Mouse (Mus musculus) liver, adult 2 months (tissue): Measurements from ENCODE around the gene Gm21897. TPM values are rescaled to one million over a fixed set of nuclear protein-coding genes. Genes with fewer than 3 reads are reported as not detected.

ENCODE experiments used
- DNase-seq: peaks from one replicate; pipeline ENCODE4 v3.0.0-alpha.2; 2011; ENCODE audit warnings: low read depth, low spot score; ENCODE audit errors: extremely low read depth
- H3K27ac ChIP-seq: fragments of 200-500 bp; replicated peaks from 2 replicates; pipeline ENCODE4 v1.5.1; 2012; ENCODE audit warnings: low read depth, mild to moderate bottlenecking, control low read depth, inconsistent platforms, low read length; ENCODE audit not compliant: insufficient read depth
- H3K27me3 ChIP-seq: fragments of 200-500 bp; 2 replicates; pipeline ENCODE4 v1.6.1; 2012; ENCODE audit warnings: mild to moderate bottlenecking, moderate library complexity, low read length, inconsistent platforms; ENCODE audit not compliant: control insufficient read depth, insufficient read depth
- H3K36me3 ChIP-seq: fragments of 200-500 bp; 2 replicates; pipeline ENCODE4 v1.6.1; 2012; ENCODE audit warnings: low read length, inconsistent platforms; ENCODE audit not compliant: control insufficient read depth, insufficient read depth
- H3K4me1 ChIP-seq: fragments of 200-500 bp; 2 replicates; pipeline ENCODE4 v1.6.1; 2011; ENCODE audit warnings: low read length; ENCODE audit not compliant: control insufficient read depth, insufficient read depth
- H3K4me3 ChIP-seq: fragments of 200-500 bp; 2 replicates; pipeline ENCODE4 v1.5.1; 2011; ENCODE audit warnings: low read depth, mild to moderate bottlenecking, control low read depth, low read length, moderate library complexity; ENCODE audit not compliant: insufficient read depth
- H3K79me2 ChIP-seq: fragments of 200-500 bp; 2 replicates; pipeline ENCODE4 v1.6.1; 2012; ENCODE audit warnings: inconsistent platforms, mild to moderate bottlenecking, low read length, moderate library complexity; ENCODE audit not compliant: control insufficient read depth, insufficient read depth
- H3K9ac ChIP-seq: fragments of 200-500 bp; 2 replicates; pipeline ENCODE4 v1.6.1; 2012; ENCODE audit warnings: low read depth, mild to moderate bottlenecking, control low read depth, inconsistent platforms, low read length
- CTCF ChIP-seq: fragments of 200-500 bp; IDR thresholded peaks from 2 replicates; pipeline ENCODE4 v1.5.1; 2011; ENCODE audit warnings: low read depth, low read length, control low read depth
- POLR2A ChIP-seq: fragments of 200-500 bp; IDR thresholded peaks from 2 replicates; pipeline ENCODE4 v1.6.1; 2011; ENCODE audit warnings: low read length, control low read depth; ENCODE audit not compliant: insufficient read depth; ENCODE audit errors: extremely low read depth
- WGBS: fragments of 180-500 bp; shearing (Covaris S2); methylation state at CpG from one replicate; pipeline ENCODE4 v1.1.7; 2018; 5-methylcytosine and 5-hydroxymethylcytosine counted together
- polyA plus RNA-seq: library from polyadenylated mRNA; depleted of rRNA; stranded (reverse); fragments of >200 nt; gene quantifications from 2 replicates; pipeline ENCODE4 v1.2.3, GENCODE M21; 2012
- total RNA-seq: library from RNA; depleted of rRNA; stranded (reverse); fragments of >200 nt; gene quantifications from 2 replicates; pipeline ENCODE4 v1.2.3, GENCODE M21; 2014

Gm21897 gene
- total and polyA plus RNA-seq, 2 experiments: 0.09 TPM; not detected in 1

DNA sequence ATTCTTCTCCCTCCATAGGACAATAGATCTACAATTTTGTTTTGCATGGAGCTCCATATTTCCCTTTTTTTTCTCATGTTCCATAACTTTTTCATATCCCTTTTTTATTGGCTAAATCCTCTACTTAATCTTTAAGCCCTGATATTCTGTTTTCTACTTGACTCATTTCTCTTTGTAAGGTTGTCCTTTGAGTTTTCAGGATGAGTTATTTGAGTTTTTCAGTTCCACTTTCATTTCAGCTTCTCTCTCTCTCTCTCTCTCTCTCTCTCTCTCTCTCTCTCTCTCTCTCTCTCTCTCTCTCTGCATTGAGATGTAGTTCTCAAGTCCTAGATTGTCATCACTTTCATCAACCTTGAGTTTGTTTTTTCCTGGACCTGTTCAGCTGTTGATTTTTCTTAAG lies 17.3 kb downstream of the Gm21897 start:
- no peak overlapping the region for H3K4me3 ChIP-seq
- no peak overlapping the region for H3K9ac ChIP-seq
- H3K36me3 ChIP-seq: no peaks in the 10 kb centered on the region
- H3K27me3 ChIP-seq: no peaks in the 10 kb centered on the region
- H3K4me1 ChIP-seq: no peaks in the 10 kb centered on the region
- TF ChIP-seq POLR2A: no peak
- no peak for TF ChIP-seq CTCF
- H3K27ac ChIP-seq: no peak overlapping the region
- H3K79me2 ChIP-seq: no peaks in the 10 kb centered on the region
- no peak for DNase-seq

DNA sequence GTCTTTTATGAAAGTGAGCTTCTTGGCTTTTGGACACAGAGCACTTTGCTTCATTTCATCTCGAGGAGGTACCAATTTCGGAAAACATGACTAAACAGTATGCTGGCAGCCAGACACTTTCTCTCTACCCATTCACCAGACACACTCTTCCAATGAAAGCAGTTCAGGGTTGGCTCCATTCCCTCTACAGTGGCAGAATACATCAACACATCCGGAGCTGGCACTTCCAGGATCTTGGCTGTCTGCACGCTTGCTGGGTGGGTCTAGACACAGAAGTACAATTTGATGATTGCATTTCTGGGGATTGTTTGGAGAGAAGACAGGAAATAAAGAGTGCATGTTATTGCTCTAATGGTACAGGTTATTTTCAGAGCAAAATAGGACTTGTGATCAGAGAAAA lies 21.8 kb downstream of the Gm21897 start:
- 83% methylated on average over 4 of the region's 4 CpGs for WGBS

DNA sequence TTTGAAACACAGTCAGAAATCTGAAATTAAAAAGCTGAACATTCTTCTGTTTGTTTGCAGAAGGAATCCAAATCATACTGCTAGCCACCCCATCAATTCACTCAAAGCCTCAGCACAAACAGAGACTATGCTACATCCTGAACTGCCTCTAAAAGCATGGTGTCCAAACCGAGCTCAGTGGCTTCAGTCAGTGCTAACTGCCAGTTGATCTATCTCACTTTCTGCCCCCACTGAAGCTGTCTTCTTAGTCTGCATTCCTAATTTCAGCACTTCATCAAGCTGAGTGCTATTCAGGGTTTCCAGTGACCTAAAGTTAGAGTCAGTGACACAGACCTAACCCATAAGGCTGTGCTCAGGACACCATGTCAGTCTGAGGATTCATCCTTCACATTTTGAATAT lies 28.8 kb downstream of the Gm21897 start:
- Histone ChIP-seq H3K4me3 (no peak overlapping the region), H3K27me3 (no peaks in the 10 kb centered on the region), H3K79me2 (no peaks in the 10 kb centered on the region), H3K27ac (no peak overlapping the region), H3K9ac (no peak overlapping the region), H3K4me1 (no peaks in the 10 kb centered on the region), H3K36me3 (no peaks in the 10 kb centered on the region)
- TF ChIP-seq POLR2A: no peak
- no peak for TF ChIP-seq CTCF
- DNase-seq: no peak
- WGBS: 44% methylated on average over 1 of the region's 1 CpGs

More for the DNA sequence above, 21.8 kb downstream of the Gm21897 start:
- no peak overlapping the region for H3K27ac ChIP-seq
- H3K36me3 ChIP-seq: no peaks in the 10 kb centered on the region
- DNase-seq: no peak
- no peak overlapping the region for H3K4me3 ChIP-seq
- no peaks in the 10 kb centered on the region for H3K4me1 ChIP-seq
- H3K27me3 ChIP-seq: no peaks in the 10 kb centered on the region
- H3K79me2 ChIP-seq: no peaks in the 10 kb centered on the region
- no peak for TF ChIP-seq POLR2A
- TF ChIP-seq CTCF: no peak
- no peak overlapping the region for H3K9ac ChIP-seq

DNA sequence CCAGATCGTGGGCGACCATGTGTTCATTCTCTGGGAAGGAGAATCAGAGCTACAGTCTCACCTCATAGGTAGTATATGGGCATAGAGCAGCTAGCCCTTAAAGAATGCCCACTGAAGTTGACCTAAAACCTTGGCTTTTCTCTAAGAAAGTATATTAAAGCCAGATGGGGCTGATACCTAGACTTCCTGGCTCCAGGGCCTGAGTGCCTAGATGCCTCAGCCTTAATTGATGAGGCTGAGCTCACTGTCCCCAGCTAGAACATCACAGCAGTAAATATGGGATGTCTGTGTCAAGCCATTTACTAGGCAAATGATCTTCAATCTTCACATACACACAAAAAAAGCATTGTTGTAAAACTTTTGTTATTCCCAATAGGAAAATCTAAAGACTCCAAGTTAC lies 32.1 kb downstream of the Gm21897 start:
- Histone ChIP-seq H3K36me3 (no peaks in the 10 kb centered on the region), H3K9ac (no peak overlapping the region), H3K27me3 (no peaks in the 10 kb centered on the region), H3K4me3 (no peak overlapping the region), H3K27ac (no peak overlapping the region), H3K4me1 (no peaks in the 10 kb centered on the region), H3K79me2 (no peaks in the 10 kb centered on the region)
- TF ChIP-seq POLR2A (no peak), CTCF (no peak)
- 81% methylated on average over 2 of the region's 2 CpGs for WGBS
- no peak for DNase-seq

DNA sequence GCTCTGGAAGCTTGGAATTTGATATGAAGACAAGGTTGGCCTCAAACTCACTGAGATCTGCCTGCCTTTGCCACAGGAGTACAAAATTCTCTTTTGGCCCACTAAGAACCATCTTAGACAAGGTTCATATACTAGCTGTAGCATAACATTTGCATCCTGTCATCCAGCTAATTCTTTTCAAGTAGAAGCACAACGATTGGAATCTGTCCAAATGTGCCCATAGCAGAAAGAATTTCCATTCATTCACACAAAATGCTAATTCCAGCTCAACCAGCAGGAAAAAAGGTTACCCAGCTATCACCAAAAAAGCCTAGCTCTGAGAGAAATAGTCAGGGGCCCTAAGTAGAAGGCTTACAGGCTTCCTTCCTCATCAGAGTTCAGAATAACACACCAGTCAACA lies 34.0 kb downstream of the Gm21897 start:
- Histone ChIP-seq H3K27me3 (no peaks in the 10 kb centered on the region), H3K36me3 (no peaks in the 10 kb centered on the region), H3K4me3 (no peak overlapping the region), H3K9ac (no peak overlapping the region), H3K79me2 (no peaks in the 10 kb centered on the region), H3K27ac (no peak overlapping the region), H3K4me1 (no peaks in the 10 kb centered on the region)
- TF ChIP-seq CTCF (no peak), POLR2A (no peak)
- WGBS: 78% methylated on average over 1 of the region's 1 CpGs
- no peak for DNase-seq

GRCm38 (mm10) chr16:15352320-15352719 lies 35.1 kb downstream of the Gm21897 start:
- TF ChIP-seq CTCF (no peak), POLR2A (no peak)
- 68% methylated on average over 2 of the region's 2 CpGs for WGBS

More at GRCm38 (mm10) chr16:15352320-15352719, 35.1 kb downstream of the Gm21897 start:
- Histone ChIP-seq H3K4me3 (no peak overlapping the region), H3K36me3 (no peaks in the 10 kb centered on the region), H3K27me3 (no peaks in the 10 kb centered on the region), H3K4me1 (no peaks in the 10 kb centered on the region), H3K9ac (no peak overlapping the region), H3K27ac (no peak overlapping the region), H3K79me2 (no peaks in the 10 kb centered on the region)
- no peak for DNase-seq
